Mouse (Mus musculus) neural tube, embryonic 14.5 days (tissue): Measurements from ENCODE around the gene Map7. TPM values are rescaled to one million over a fixed set of nuclear protein-coding genes. Genes with fewer than 3 reads are reported as not detected.

Source experiments
- ATAC-seq: fragments of 200-750 bp; cut with Nextera tagmentation; 2 replicates; pipeline ENCODE4 v1.8.0; 2017; ENCODE audit warnings: low read depth, mild to moderate bottlenecking, moderate TSS enrichment, moderate library complexity
- H3K27ac ChIP-seq: fragments of 300-500 bp; sonication (generic); 2 replicates; pipeline ENCODE4 v1.5.1; 2014; ENCODE audit warnings: low read depth, mild to moderate bottlenecking, control low read depth, low read length, moderate library complexity, mixed read lengths
- H3K27me3 ChIP-seq: fragments of 300-500 bp; sonication (generic); 2 replicates; pipeline ENCODE4 v1.6.1; 2014; ENCODE audit warnings: low read length; ENCODE audit not compliant: control insufficient read depth, insufficient read depth
- H3K36me3 ChIP-seq: fragments of 300-500 bp; sonication (generic); 2 replicates; pipeline ENCODE4 v1.6.1; 2014; ENCODE audit warnings: low read length, mixed read lengths; ENCODE audit not compliant: control insufficient read depth, insufficient read depth
- H3K4me1 ChIP-seq: fragments of 300-500 bp; sonication (generic); 2 replicates; pipeline ENCODE4 v1.6.1; 2014; ENCODE audit warnings: low read length; ENCODE audit not compliant: control insufficient read depth, insufficient read depth
- H3K4me2 ChIP-seq: fragments of 300-500 bp; sonication (generic); 2 replicates; pipeline ENCODE4 v1.6.1; 2014; ENCODE audit warnings: mild to moderate bottlenecking, low read depth, low read length, control low read depth
- H3K4me3 ChIP-seq: fragments of 300-500 bp; sonication (generic); 2 replicates; pipeline ENCODE4 v1.5.1; 2014; ENCODE audit warnings: low read depth, low read length, control low read depth, mixed read lengths
- H3K9ac ChIP-seq: fragments of 300-500 bp; sonication (generic); replicated peaks from 2 replicates; pipeline ENCODE4 v1.6.1; 2014; ENCODE audit warnings: low read depth, mild to moderate bottlenecking, control low read depth, low read length, mixed read lengths
- H3K9me3 ChIP-seq: fragments of 300-500 bp; sonication (generic); 2 replicates; pipeline ENCODE4 v1.6.1; 2016; ENCODE audit warnings: low read length; ENCODE audit not compliant: control insufficient read depth
- WGBS: fragments of 180-500 bp; shearing (Covaris S2); extraction: QIAGEN DNeasy Blood & Tissue Kit; methylation state at CpG from one replicate; pipeline ENCODE4 v1.1.7; 2014; 5-methylcytosine and 5-hydroxymethylcytosine counted together
- polyA plus RNA-seq: library from polyadenylated mRNA; unstranded; fragments of >200 nt; fragmentation: Nextera tagmentation; extraction: Ambion mirVana; gene quantifications from 2 replicates; pipeline ENCODE4 v1.2.1, GENCODE M21; 2014

Map7 gene
- 7.4 and 15.5 TPM in 2 replicates for polyA plus RNA-seq

DNA sequence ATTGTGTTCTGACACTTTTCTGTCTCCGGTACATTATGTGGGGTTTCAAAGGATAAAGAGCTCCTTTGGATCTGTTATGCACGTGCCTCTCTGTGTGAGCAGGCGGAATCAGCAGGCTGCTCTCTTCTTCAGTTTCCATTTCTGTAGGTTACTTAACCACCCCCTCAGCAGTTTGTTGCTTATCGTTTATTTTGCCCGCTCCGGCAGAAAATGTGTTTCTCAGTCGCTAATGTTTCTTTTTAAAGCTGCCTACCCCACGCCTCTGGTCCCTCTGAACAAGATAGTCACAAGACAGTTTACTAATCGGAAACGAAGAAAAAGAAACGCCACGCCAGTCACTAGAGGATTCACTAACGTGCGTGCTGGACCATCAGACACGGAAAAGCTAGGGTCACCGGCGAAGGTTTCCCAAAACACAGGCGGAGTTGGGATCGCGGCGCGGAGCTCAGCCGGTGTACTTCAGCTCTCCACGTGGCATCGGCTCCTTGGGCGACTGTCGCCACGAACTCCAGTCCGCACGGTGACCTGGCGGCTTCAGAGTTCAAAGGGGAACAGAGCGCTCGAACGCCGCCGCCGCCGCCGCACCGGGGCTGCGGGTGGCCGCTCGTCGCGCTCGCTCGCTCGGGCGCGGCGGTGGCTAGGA lies at the start of gene Map7:
Gene Map7 (plus strand): TSS at position 342 of the 643 bp plus-strand sequence.
- no peak within 1 kb of the TSS for H3K27ac ChIP-seq

DNA sequence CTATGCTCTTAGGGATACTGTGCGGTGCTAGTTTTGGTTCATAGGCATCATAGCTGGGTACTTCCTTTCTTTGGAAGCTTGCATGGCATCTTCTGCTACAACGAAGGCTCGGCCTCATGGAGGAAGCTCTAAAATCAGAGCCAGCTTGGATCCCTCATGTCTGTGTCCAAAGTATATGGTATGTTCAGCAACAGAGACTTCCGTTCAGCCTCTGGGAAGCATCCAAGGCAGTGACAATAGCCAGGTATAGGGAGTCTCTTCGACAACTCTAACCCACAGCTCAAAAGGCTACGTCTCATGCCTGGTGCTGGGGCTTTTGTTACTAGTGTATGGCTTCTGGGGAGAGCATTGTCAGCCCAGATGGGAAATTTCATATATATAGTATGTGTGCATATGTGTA lies 46.8 kb upstream of the Map7 start:
- no peak for ATAC-seq
- Histone ChIP-seq H3K4me3 (no peak overlapping the region), H3K4me2 (no peak overlapping the region), H3K4me1 (no peaks in the 10 kb centered on the region), H3K9me3 (no peaks in the 10 kb centered on the region), H3K27me3 (no peaks in the 10 kb centered on the region), H3K36me3 (no peaks in the 10 kb centered on the region), H3K27ac (no peak overlapping the region), H3K9ac (no peak overlapping the region)
- WGBS = 95% methylated on average over 6 of the region's 6 CpGs

More for the DNA sequence above, at the start of gene Map7:
- peaks cover 26% of the 10 kb centered on the region for H3K27me3 ChIP-seq
- H3K4me2 ChIP-seq = peak within 1 kb of the TSS; percentile 92
- H3K36me3 ChIP-seq = no peaks in the 10 kb centered on the region
- H3K4me3 ChIP-seq = peak within 1 kb of the TSS; percentile 67
- peak within 1 kb of the TSS; percentile 59 for H3K9ac ChIP-seq
- WGBS = 5% methylated on average over 51 of the region's 51 CpGs
- no peaks in the 10 kb centered on the region for H3K9me3 ChIP-seq
- H3K4me1 ChIP-seq = 0 out of 2 replicates have a peak, but pooled peaks cover 2% of the 10 kb centered on the region
- ATAC-seq = peak; percentile 9; the same call in 1 of the 2 replicates

DNA sequence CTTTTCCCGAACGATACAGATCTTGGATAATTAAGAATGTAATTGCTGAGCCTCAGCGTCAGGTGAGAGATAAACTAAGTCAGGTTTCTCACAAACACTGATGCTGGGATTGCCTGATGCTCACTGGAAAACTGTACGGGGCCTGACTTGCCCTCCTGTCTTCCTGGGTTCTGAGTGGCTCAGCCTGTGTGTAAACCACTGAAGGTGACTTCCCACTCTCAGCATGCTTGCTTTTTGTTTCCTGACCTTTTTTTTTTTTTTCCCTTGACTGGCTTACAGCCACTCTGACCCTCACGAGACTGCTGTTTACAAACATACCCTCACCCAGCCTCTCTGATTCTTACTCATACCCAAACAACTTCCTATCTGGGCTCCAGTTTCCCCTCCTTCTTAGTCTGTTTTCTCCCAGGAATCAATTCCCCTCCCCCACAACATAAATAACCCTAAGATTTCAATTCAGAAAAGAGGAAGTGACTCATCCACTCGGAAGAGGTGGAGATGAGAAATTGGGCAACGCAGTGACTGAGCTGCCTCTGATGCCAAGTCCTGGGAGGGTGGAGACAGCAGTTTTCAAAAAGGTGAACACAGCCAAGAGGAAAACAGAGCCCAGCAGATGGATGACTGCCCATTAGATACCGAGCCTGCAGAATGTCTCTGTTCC lies 43.9 kb upstream of the Map7 start:
- H3K9ac ChIP-seq = no peak overlapping the region
- no peaks in the 10 kb centered on the region for H3K9me3 ChIP-seq
- no peak overlapping the region for H3K4me3 ChIP-seq
- no peak for ATAC-seq
- no peaks in the 10 kb centered on the region for H3K27me3 ChIP-seq
- WGBS = 71% methylated on average over 8 of the region's 8 CpGs
- no peak overlapping the region for H3K27ac ChIP-seq
- H3K4me1 ChIP-seq = no peaks in the 10 kb centered on the region
- no peak overlapping the region for H3K4me2 ChIP-seq
- H3K36me3 ChIP-seq = no peaks in the 10 kb centered on the region

DNA sequence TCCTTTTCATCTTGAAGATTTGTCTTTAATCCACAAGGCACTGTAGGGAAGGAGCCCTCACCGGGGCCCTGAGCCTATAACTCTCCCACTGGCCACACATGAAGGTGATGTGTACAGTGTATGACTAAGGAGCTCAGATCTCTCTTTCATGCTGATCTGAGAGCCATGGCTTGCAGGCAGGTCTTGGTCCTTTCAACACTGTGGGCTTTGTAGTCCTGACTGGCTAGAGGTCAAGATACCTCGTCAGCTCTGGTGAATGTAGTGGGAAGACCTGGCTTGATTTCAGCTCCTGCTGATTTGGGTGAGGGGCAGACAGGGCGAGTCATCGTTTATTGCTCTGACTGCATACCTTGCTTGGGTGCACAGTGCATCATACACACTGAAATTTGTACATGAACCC lies 42.7 kb upstream of the Map7 start:
- Histone ChIP-seq H3K36me3 (no peaks in the 10 kb centered on the region), H3K9me3 (no peaks in the 10 kb centered on the region), H3K4me2 (no peak overlapping the region), H3K27ac (no peak overlapping the region), H3K4me1 (no peaks in the 10 kb centered on the region), H3K4me3 (no peak overlapping the region), H3K9ac (no peak overlapping the region), H3K27me3 (no peaks in the 10 kb centered on the region)
- no peak for ATAC-seq
- 81% methylated on average over 4 of the region's 4 CpGs for WGBS

DNA sequence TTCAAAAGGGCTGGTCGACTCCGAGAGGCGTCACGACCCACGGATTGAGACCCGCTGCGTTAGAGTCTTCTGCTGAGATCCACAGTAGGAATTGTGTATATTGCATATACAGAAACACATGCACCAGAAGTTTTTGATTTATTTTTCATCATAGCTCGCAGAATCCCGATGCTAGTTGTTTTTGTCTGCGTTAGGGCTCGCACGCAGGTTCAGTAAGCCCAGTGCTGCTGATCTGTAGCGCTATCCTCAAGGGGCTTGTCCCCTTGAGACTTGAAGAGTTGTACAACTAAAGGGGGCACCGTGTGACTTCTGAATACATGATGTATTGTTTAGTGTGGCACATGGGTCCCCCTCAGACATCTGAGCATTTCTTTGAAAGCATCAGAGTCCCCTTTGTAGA lies 41.2 kb upstream of the Map7 start:
- Histone ChIP-seq H3K4me3 (no peak overlapping the region), H3K9ac (no peak overlapping the region), H3K9me3 (no peaks in the 10 kb centered on the region), H3K4me1 (no peaks in the 10 kb centered on the region), H3K27ac (no peak overlapping the region), H3K27me3 (no peaks in the 10 kb centered on the region), H3K4me2 (no peak overlapping the region), H3K36me3 (no peaks in the 10 kb centered on the region)
- 94% methylated on average over 14 of the region's 14 CpGs for WGBS
- no peak for ATAC-seq

DNA sequence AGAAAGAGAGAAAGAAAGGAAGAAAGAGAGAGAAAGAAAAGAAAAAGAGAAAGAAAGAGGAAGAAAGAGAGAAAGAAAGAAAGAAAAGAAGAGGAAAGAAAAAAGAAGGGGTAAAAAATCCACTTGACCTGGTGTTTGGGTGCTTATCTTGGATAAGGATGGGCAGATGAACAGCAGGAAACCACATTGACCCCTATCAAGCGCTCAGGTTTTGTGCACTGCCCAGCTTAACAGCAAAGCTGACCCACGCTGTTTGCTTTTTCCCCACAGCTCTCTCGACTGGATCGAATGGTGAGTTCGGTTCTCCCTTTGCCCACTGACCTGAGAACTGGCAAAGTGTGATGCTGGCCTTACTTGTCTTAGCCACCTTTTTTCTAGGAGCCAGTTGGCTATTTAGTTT lies 36.8 kb upstream of the Map7 start:
- Histone ChIP-seq H3K27me3 (no peaks in the 10 kb centered on the region), H3K9me3 (no peaks in the 10 kb centered on the region), H3K9ac (no peak overlapping the region), H3K4me1 (no peaks in the 10 kb centered on the region), H3K4me3 (no peak overlapping the region), H3K36me3 (no peaks in the 10 kb centered on the region), H3K27ac (no peak overlapping the region), H3K4me2 (no peak overlapping the region)
- no peak for ATAC-seq
- 94% methylated on average over 5 of the region's 5 CpGs for WGBS

DNA sequence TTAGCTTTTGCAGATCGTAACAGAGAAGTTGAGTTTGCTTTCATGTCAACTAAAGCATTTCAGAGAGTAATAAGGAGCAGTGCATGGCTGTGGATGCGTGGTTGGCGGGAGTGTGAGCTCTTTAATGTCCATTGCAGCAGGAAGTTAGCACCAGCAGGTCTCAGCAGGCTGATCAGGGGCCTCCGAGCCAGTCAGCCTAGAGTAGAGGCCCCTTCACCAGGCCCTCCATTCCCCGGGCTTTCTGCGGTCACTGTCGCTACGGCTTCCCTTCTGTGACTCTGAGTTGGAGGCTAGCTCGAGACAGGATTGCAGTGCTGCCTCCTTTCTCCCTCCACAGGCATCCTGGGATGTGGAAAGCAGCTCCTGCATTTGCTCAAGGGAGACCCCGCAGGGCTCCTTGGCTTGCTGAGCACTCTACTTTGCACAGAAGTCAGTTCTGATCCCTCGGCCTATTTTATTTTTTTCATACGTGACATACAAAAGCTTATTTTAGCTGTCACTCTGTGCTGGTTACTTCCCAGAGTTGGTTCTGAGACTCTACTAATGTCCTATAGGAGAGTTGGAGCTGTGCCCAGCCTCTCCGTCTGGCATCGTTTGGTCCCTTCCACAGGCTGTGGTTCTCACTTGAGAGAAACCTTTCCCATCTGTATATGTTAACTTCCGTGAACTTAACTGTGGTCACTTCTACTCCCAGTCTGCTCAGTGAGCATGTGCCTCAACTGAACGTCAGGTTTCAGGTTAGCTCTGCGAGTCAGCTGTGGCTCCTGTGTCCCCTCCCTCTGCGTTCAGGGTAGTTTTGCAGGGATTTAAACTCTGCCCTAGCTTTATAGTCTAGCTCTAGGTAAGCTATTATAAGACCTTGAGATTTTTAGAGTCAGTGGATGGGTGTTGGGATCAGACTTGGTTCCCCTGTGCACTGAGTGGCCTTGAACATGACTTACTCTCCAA lies 36.0 kb upstream of the Map7 start:
- H3K9me3 ChIP-seq = no peaks in the 10 kb centered on the region
- no peak overlapping the region for H3K4me3 ChIP-seq
- no peaks in the 10 kb centered on the region for H3K4me1 ChIP-seq
- WGBS = 86% methylated on average over 18 of the region's 18 CpGs
- no peak overlapping the region for H3K4me2 ChIP-seq
- no peak overlapping the region for H3K27ac ChIP-seq
- H3K9ac ChIP-seq = no peak overlapping the region
- no peak for ATAC-seq
- no peaks in the 10 kb centered on the region for H3K36me3 ChIP-seq
- no peaks in the 10 kb centered on the region for H3K27me3 ChIP-seq

DNA sequence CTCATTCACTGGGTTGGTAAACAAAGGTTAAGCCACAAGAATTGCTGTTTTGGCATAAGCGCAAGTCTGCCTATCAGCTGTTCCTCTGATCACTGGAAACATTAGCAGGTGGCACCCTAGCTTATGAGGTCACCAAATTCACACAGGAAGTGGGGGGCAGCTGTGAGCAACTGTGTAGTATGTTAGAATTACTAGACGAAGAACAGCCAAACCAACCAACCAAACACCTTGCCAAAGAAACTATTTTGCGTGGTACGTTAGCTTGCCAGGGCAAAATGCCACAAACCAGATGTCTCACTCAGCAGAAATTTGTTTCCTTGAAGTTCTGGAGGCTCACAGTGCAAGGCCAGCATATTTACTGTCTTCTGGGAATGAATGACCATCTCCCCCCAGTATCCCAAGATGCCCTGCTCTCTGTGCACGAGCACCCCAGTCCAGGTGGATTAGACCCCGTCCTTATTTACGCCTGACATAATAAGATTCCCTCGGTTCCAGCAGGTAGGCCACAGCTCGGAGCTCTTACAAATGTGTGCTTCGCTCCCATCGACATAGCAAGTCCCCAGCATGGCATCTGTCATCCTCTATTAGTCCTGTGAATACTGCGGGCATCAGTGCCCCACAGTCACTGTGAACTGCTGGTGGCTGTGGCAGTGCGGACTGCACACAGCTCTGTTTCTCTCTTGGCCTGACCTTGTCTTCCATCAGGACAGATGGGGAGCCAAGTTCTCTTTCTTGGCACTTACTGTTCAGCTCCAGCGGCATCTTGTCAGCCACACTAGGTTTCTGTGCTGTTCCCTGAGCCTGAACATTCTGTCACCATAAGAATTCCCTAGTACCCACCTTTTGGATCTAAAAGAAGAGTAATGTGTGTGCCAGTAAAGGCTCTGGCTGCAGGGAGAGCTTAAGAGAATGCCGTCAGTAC lies 28.5 kb upstream of the Map7 start:
- Histone ChIP-seq H3K27ac (no peak overlapping the region), H3K4me2 (no peak overlapping the region), H3K4me3 (no peak overlapping the region), H3K36me3 (no peaks in the 10 kb centered on the region), H3K4me1 (no peaks in the 10 kb centered on the region), H3K27me3 (no peaks in the 10 kb centered on the region), H3K9ac (no peak overlapping the region), H3K9me3 (no peaks in the 10 kb centered on the region)
- ATAC-seq = no peak
- 90% methylated on average over 15 of the region's 15 CpGs for WGBS
